Mouse (Mus musculus) heart, embryonic 16.5 days (tissue): ENCODE results near the gene Rc3h1. TPM values are rescaled to one million over a fixed set of nuclear protein-coding genes. Genes with fewer than 3 reads are reported as not detected.

ENCODE experiments used
- ATAC-seq: fragments of 200-750 bp; cut with Nextera tagmentation; replicated peaks from 2 replicates; pipeline ENCODE4 v1.8.0; 2017; ENCODE audit warnings: moderate number of reproducible peaks; ENCODE audit not compliant: insufficient read depth, low FRiP score; ENCODE audit errors: extremely low read depth
- H3K27ac ChIP-seq: fragments of 300-500 bp; sonication (generic); 2 replicates; pipeline ENCODE4 v1.5.1; 2014; ENCODE audit warnings: mild to moderate bottlenecking, low read length, control low read depth, moderate library complexity
- H3K27me3 ChIP-seq: fragments of 300-500 bp; sonication (generic); 2 replicates; pipeline ENCODE4 v1.6.1; 2014; ENCODE audit warnings: low read length, mixed read lengths; ENCODE audit not compliant: control insufficient read depth, insufficient read depth
- H3K36me3 ChIP-seq: fragments of 300-500 bp; sonication (generic); 2 replicates; pipeline ENCODE4 v1.6.1; 2014; ENCODE audit not compliant: control insufficient read depth, insufficient read depth
- H3K4me1 ChIP-seq: fragments of 300-500 bp; sonication (generic); 2 replicates; pipeline ENCODE4 v1.6.1; 2014; ENCODE audit warnings: low read length, mixed read lengths; ENCODE audit not compliant: control insufficient read depth, insufficient read depth
- H3K4me2 ChIP-seq: fragments of 300-500 bp; sonication (generic); 2 replicates; pipeline ENCODE4 v1.6.1; 2014; ENCODE audit warnings: low read depth, mild to moderate bottlenecking, control low read depth, low read length
- H3K4me3 ChIP-seq: fragments of 300-500 bp; sonication (generic); 2 replicates; pipeline ENCODE4 v1.5.1; 2014; ENCODE audit warnings: mild to moderate bottlenecking, control low read depth, low read length
- H3K9ac ChIP-seq: fragments of 300-500 bp; sonication (generic); 2 replicates; pipeline ENCODE4 v1.6.1; 2014; ENCODE audit warnings: low read length, control low read depth
- H3K9me3 ChIP-seq: fragments of 300-500 bp; sonication (generic); replicated peaks from 2 replicates; pipeline ENCODE4 v1.6.1; 2016; ENCODE audit warnings: low read length; ENCODE audit not compliant: control insufficient read depth
- WGBS: fragments of 180-500 bp; shearing (Covaris S2); extraction: QIAGEN DNeasy Blood & Tissue Kit; methylation state at CpG from one replicate; pipeline ENCODE4 v1.1.7; 2014; 5-methylcytosine and 5-hydroxymethylcytosine counted together
- polyA plus RNA-seq: library from polyadenylated mRNA; unstranded; fragments of >200 nt; fragmentation: Nextera tagmentation; extraction: Ambion mirVana; gene quantifications from 2 replicates; pipeline ENCODE4 v1.2.1, GENCODE M21; 2015

The Rc3h1 gene
- polyA plus RNA-seq, 1 experiment from 2014 or later, result 5.8 TPM

- Histone ChIP-seq H3K4me3 (no peak overlapping the region), H3K4me1 (peaks cover 15% of the 10 kb centered on the region), H3K4me2 (no peak overlapping the region), H3K27me3 (no peaks in the 10 kb centered on the region), H3K27ac (no peak overlapping the region), H3K36me3 (peaks cover 5% of the 10 kb centered on the region; the same call in 1 of the 2 replicates), H3K9me3 (no peaks in the 10 kb centered on the region), H3K9ac (no peak overlapping the region)
- WGBS, result 96% methylated on average over 1 of the region's 1 CpGs
- no peak for ATAC-seq
These were observed 13.2 kb downstream of the Rc3h1 start for GRCm38 (mm10) chr1:160919383-160919782.

- H3K4me3 ChIP-seq, result no peak overlapping the region
- H3K36me3 ChIP-seq, result peaks cover 5% of the 10 kb centered on the region; the same call in 1 of the 2 replicates
- H3K4me1 ChIP-seq, result peaks cover 17% of the 10 kb centered on the region
- H3K9ac ChIP-seq, result no peak overlapping the region
- 94% methylated on average over 1 of the region's 1 CpGs for WGBS
- no peak for ATAC-seq
- no peaks in the 10 kb centered on the region for H3K9me3 ChIP-seq
- no peaks in the 10 kb centered on the region for H3K27me3 ChIP-seq
- no peak overlapping the region for H3K4me2 ChIP-seq
- no peak overlapping the region for H3K27ac ChIP-seq
These were observed 15.7 kb downstream of the Rc3h1 start for GRCm38 (mm10) chr1:160921938-160922337.

DNA sequence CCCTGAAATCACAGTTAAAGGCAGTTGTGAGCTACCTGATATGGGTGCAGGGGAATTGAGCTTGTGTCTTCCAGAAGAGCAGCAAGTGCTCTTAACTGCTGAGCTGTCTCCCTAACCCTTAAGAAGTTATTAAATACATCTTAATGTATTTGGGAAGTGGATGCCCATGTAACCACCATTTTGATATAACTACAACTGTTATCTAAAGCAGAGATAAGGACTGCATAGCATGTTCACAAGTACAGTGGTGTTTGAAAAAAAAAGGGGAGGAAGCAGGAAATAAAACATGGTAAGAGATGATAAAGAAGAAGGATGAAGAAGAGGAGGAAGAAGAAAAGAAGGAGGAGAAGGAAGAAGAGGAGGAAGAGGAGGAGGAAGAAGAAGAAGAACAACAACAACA, 25.1 kb downstream of the Rc3h1 start:
- peaks cover 7% of the 10 kb centered on the region; the same call in 1 of the 2 replicates for H3K4me1 ChIP-seq
- H3K27ac ChIP-seq, result no peak overlapping the region
- no peaks in the 10 kb centered on the region for H3K27me3 ChIP-seq

DNA sequence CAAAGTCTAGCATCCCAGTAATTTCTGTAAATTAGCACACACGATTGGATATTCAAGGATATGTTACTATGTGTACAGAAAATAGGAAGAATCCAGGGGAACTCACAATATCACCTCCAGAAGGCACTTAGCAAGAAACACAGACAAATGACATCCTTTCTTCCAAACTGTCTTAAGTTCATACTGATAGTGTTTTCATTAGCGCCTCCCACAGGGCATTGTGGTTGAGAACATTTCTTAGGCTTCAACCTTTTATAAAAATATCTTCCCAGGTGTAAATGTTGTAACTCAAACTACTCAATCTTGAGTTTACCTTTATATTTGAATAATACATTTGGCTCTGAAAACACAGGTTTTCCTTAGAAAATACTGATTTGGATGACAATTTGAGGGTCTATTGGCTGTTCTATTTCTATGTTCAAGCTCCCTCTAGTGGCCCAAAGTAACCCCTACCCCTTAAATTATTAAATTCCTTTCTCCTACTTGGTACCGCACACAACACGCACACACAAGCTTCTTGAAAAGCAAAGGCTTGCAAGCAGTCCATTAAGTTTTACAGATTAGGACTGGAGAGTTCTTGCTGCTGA, 27.8 kb downstream of the Rc3h1 start:
- H3K27ac ChIP-seq, result no peak overlapping the region
- peaks cover 2% of the 10 kb centered on the region; the same call in 1 of the 2 replicates for H3K4me1 ChIP-seq
- no peak overlapping the region for H3K4me3 ChIP-seq
- H3K9ac ChIP-seq, result no peak overlapping the region
- no peaks in the 10 kb centered on the region for H3K9me3 ChIP-seq
- no peak for ATAC-seq
- H3K27me3 ChIP-seq, result no peaks in the 10 kb centered on the region
- 60% methylated on average over 4 of the region's 4 CpGs for WGBS
- peaks cover 9% of the 10 kb centered on the region; the same call in 1 of the 2 replicates for H3K36me3 ChIP-seq
- H3K4me2 ChIP-seq, result no peak overlapping the region

More for the DNA sequence above, 25.1 kb downstream of the Rc3h1 start:
- H3K4me2 ChIP-seq, result no peak overlapping the region
- no peaks in the 10 kb centered on the region for H3K9me3 ChIP-seq
- no peak overlapping the region for H3K4me3 ChIP-seq
- H3K36me3 ChIP-seq, result peaks cover 9% of the 10 kb centered on the region; the same call in 1 of the 2 replicates
- ATAC-seq, result no peak
- no peak overlapping the region for H3K9ac ChIP-seq

DNA sequence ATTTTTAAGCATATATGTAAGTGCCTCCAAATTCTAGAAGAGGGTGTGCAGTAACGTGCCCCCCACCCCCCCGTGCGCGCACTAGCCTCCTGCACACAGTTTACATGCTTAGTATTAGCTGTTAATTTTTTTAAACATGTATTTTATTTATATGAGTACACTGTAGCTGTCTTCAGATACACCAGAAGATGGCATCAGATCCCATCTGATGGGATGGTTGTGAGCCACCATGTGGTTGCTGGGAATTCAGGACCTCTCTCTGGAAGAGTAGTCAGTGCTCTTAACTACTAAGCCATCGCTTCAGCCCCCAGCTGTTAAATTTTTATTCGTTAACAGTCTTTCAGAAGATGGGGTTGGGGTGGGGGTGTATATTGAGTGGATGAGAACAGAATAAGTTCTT, 29.3 kb downstream of the Rc3h1 start:
- no peak overlapping the region for H3K4me2 ChIP-seq
- no peak overlapping the region for H3K9ac ChIP-seq
- no peak overlapping the region for H3K27ac ChIP-seq
- peaks cover 2% of the 10 kb centered on the region; the same call in 1 of the 2 replicates for H3K4me1 ChIP-seq
- H3K36me3 ChIP-seq, result peaks cover 12% of the 10 kb centered on the region
- 93% methylated on average over 6 of the region's 6 CpGs for WGBS
- H3K27me3 ChIP-seq, result no peaks in the 10 kb centered on the region
- ATAC-seq, result no peak
- H3K9me3 ChIP-seq, result no peaks in the 10 kb centered on the region
- no peak overlapping the region for H3K4me3 ChIP-seq

- ATAC-seq, result no peak
- no peaks in the 10 kb centered on the region for H3K4me1 ChIP-seq
- 93% methylated on average over 7 of the region's 7 CpGs for WGBS
- no peak overlapping the region for H3K4me3 ChIP-seq
- H3K27me3 ChIP-seq, result no peaks in the 10 kb centered on the region
- H3K9me3 ChIP-seq, result no peaks in the 10 kb centered on the region
- no peak overlapping the region for H3K4me2 ChIP-seq
- peaks cover 44% of the 10 kb centered on the region for H3K36me3 ChIP-seq
- no peak overlapping the region for H3K9ac ChIP-seq
- H3K27ac ChIP-seq, result no peak overlapping the region
These were observed 57.0 kb downstream of the Rc3h1 start for GRCm38 (mm10) chr1:160963199-160963598.

GRCm38 (mm10) chr1:160967268-160967667, 61.0 kb downstream of the Rc3h1 start:
- H3K27me3 ChIP-seq, result no peaks in the 10 kb centered on the region
- no peak for ATAC-seq
- H3K36me3 ChIP-seq, result peaks cover 47% of the 10 kb centered on the region
- H3K27ac ChIP-seq, result no peak overlapping the region
- H3K9ac ChIP-seq, result no peak overlapping the region
- H3K4me1 ChIP-seq, result no peaks in the 10 kb centered on the region
- H3K4me2 ChIP-seq, result no peak overlapping the region
- H3K4me3 ChIP-seq, result no peak overlapping the region
- WGBS, result 76% methylated on average over 1 of the region's 1 CpGs
- no peaks in the 10 kb centered on the region for H3K9me3 ChIP-seq

DNA sequence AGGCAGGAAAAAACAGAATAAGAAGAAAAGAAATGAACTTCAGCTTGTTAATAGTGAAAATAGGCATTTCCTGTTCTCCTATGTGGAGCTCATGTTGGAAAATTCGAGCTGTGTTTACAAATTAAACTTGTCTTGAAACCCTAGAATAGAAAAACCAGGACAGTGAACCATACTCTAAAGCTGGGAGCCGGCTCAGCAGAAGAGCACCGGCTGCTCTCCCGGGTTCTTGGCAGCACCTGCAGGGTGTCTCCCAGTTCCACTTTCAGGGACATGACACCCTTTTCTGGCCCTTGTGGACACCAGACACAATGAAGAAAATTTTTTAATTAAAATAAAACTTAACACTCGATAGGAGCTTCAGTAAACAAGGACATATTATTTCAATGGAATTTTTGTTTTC, 62.4 kb downstream of the Rc3h1 start:
- no peak for ATAC-seq
- H3K27me3 ChIP-seq, result no peaks in the 10 kb centered on the region
- 82% methylated on average over 5 of the region's 5 CpGs for WGBS
- no peaks in the 10 kb centered on the region for H3K9me3 ChIP-seq
- H3K4me2 ChIP-seq, result no peak overlapping the region
- H3K9ac ChIP-seq, result no peak overlapping the region
- no peak overlapping the region for H3K4me3 ChIP-seq
- no peak overlapping the region for H3K27ac ChIP-seq
- peaks cover 36% of the 10 kb centered on the region for H3K36me3 ChIP-seq
- H3K4me1 ChIP-seq, result no peaks in the 10 kb centered on the region

GRCm38 (mm10) chr1:160978071-160978735, 72.0 kb downstream of the Rc3h1 start, which contains the start of gene Serpinc1:
Gene Serpinc1 (plus strand): TSS chr1:160978585.
- WGBS, result 88% methylated on average over 4 of the region's 4 CpGs
- Histone ChIP-seq H3K4me3 (no peak within 1 kb of the TSS), H3K4me1 (no peaks in the 10 kb centered on the region), H3K9ac (no peak within 1 kb of the TSS), H3K36me3 (peaks cover 6% of the 10 kb centered on the region; the same call in 1 of the 2 replicates), H3K4me2 (no peak within 1 kb of the TSS), H3K9me3 (no peaks in the 10 kb centered on the region), H3K27me3 (no peaks in the 10 kb centered on the region), H3K27ac (no peak within 1 kb of the TSS)
- ATAC-seq, result no peak
